Mouse (Mus musculus): Measurements from ENCODE around the gene Kcnj6.

GRCm38 (mm10) chr16:94721549-94722006, 275.9 kb downstream of the Kcnj6 start:
- TF ChIP-seq CTCF (IDR thresholded peaks at IDR 0.05; ENCODE audit: control insufficient read depth, insufficient read depth, insufficient read length) (no peak), CEBPB (IDR thresholded peaks at IDR 0.05; ENCODE audit: low read depth) (no peak)
